Mouse (Mus musculus) lung, postnatal 0 days (tissue): Measurements from ENCODE around the gene Erc1.

ENCODE experiments used
- CTCF ChIP-seq: IDR thresholded peaks from 2 replicates; pipeline ENCODE4 v1.5.1; 2016; ENCODE audit warnings: antibody characterized with exemption, mild to moderate bottlenecking
- EP300 ChIP-seq: IDR thresholded peaks from 2 replicates; pipeline ENCODE4 v1.6.1; 2016; ENCODE audit warnings: antibody characterized with exemption, mild to moderate bottlenecking, control low read depth

DNA sequence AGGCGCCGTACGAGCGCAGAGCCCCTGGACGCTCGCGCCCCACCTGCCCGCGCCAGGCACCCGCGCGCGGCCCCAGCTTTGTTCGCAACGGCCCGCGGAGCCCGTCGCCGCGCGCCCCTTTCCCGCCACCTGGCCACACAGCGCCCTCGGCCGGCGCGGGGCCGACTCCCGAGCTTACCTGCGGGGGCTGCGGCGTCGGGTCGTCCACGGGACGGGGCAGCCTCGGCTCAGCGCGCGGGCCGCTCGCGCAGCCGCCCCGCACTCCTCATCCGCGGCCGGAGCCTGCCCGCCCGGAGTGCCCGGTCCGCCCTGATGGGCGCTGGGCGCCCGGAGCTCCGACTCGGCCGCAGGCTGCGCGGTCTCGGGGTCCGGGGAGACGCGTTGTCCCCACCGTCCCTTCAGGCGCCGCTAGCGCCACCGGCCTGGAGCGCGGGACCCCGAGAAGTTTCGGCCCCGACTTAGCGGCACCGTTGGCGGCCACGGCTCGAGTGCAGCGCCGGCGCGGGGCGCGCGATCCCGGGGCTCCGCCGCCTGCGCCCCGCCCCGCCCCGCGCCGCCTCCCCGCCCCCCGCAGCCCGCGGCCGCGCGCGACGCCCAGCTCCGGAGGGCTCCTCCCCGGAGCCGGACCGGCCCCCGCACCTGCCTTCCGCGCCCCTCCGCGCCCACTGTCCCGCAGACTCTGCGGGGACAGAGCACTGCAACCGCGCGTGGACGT is 304.0 kb downstream of the Erc1 start, which contains the start of gene Wnt5b:
- TF ChIP-seq EP300 (no peak), CTCF (no peak)
